Mouse (Mus musculus) erythroblast, embryonic 14.5 days (primary cell): Measurements from ENCODE around the gene Atp5c1.

Source experiments
- GATA1 ChIP-seq: IDR thresholded peaks from 2 replicates; pipeline ENCODE4 v1.6.1; 2012; ENCODE audit warnings: low read length, inconsistent platforms, mixed read lengths
- TAL1 ChIP-seq: IDR thresholded peaks from 3 replicates; pipeline ENCODE4 v1.6.1; 2012; ENCODE audit warnings: low read length, inconsistent platforms, mixed read lengths

GRCm38 (mm10) chr2:10021296-10021695 lies 59.0 kb downstream of the Atp5c1 start:
- no peak for TF ChIP-seq TAL1
- no peak for TF ChIP-seq GATA1
